Mouse (Mus musculus) forebrain, postnatal 0 days (tissue): ENCODE measurements around the gene Ldhc. TPM values are rescaled to one million over a fixed set of nuclear protein-coding genes. Genes with fewer than 3 reads are reported as not detected.
"Not testable (repeated sequence)": the region's sequence is repeated elsewhere in the genome, so short reads cannot be mapped to it uniquely, and the experiment has no call there.

Experiments used
- ATAC-seq: fragments of 200-750 bp; cut with Nextera tagmentation; 2 replicates; pipeline ENCODE4 v1.8.0; 2017; ENCODE audit warnings: mild to moderate bottlenecking, moderate library complexity
- DNase-seq: peaks from one replicate; pipeline ENCODE4 v3.0.0-alpha.2; 2015
- H3K27ac ChIP-seq: fragments of 300-500 bp; sonication (generic); 2 replicates; pipeline ENCODE4 v1.5.1; 2014; ENCODE audit warnings: low read depth, mild to moderate bottlenecking, antibody characterized with exemption, low read length, moderate library complexity, mixed read lengths
- H3K27me3 ChIP-seq: fragments of 300-500 bp; sonication (generic); 2 replicates; pipeline ENCODE4 v1.6.1; 2014; ENCODE audit warnings: mild to moderate bottlenecking, low read length, mixed read lengths; ENCODE audit not compliant: insufficient read depth
- H3K36me3 ChIP-seq: fragments of 300-500 bp; sonication (generic); 2 replicates; pipeline ENCODE4 v1.6.1; 2014; ENCODE audit warnings: mild to moderate bottlenecking, moderate library complexity; ENCODE audit not compliant: insufficient read depth
- H3K4me1 ChIP-seq: fragments of 300-500 bp; sonication (generic); 2 replicates; pipeline ENCODE4 v1.6.1; 2014; ENCODE audit warnings: antibody characterized with exemption; ENCODE audit not compliant: insufficient read depth
- H3K4me2 ChIP-seq: fragments of 300-500 bp; sonication (generic); 2 replicates; pipeline ENCODE4 v1.6.1; 2014; ENCODE audit warnings: low read depth, mild to moderate bottlenecking, moderate library complexity
- H3K4me3 ChIP-seq: fragments of 300-500 bp; sonication (generic); 2 replicates; pipeline ENCODE4 v1.5.1; 2014; ENCODE audit warnings: low read depth, low read length, mixed read lengths
- H3K9ac ChIP-seq: fragments of 300-500 bp; sonication (generic); 2 replicates; pipeline ENCODE4 v1.6.1; 2014; ENCODE audit warnings: mild to moderate bottlenecking
- H3K9me3 ChIP-seq: fragments of 300-500 bp; sonication (generic); 2 replicates; pipeline ENCODE4 v1.6.1; 2016; ENCODE audit warnings: low read length
- CTCF ChIP-seq: sonication (generic); IDR thresholded peaks from 2 replicates; pipeline ENCODE4 v1.5.1; 2016; ENCODE audit warnings: antibody characterized with exemption, control low read depth, low read depth
- WGBS: fragments of 180-500 bp; shearing (Covaris S2); extraction: QIAGEN DNeasy Blood & Tissue Kit; methylation state at CpG from one replicate; pipeline ENCODE4 v1.1.7; 2014; 5-methylcytosine and 5-hydroxymethylcytosine counted together
- polyA plus RNA-seq: library from polyadenylated mRNA; unstranded; fragments of >200 nt; fragmentation: Nextera tagmentation; extraction: Ambion mirVana; gene quantifications from 2 replicates; pipeline ENCODE4 v1.2.1, GENCODE M21; 2015
- total RNA-seq: library from RNA; depleted of rRNA; stranded (reverse); fragments of >200 nt; gene quantifications from 2 replicates; pipeline ENCODE4 v1.2.3, GENCODE M21; 2014

Ldhc gene
- total and polyA plus RNA-seq, 2 experiments from 2014 or later = not detected

- Histone ChIP-seq H3K4me1 (no peaks in the 10 kb centered on the region), H3K9ac (no peak overlapping the region), H3K4me3 (no peak overlapping the region), H3K27me3 (no peaks in the 10 kb centered on the region), H3K27ac (no peak overlapping the region), H3K9me3 (no peaks in the 10 kb centered on the region), H3K4me2 (no peak overlapping the region), H3K36me3 (no peaks in the 10 kb centered on the region)
- no peak for TF ChIP-seq CTCF
- 88% methylated on average over 8 of the region's 8 CpGs for WGBS
- DNase-seq (no peak), ATAC-seq (no peak)
These were observed 29.3 kb upstream of the Ldhc start for GRCm38 (mm10) chr7:46831693-46832092.

GRCm38 (mm10) chr7:46832112-46832810 lies 28.7 kb upstream of the Ldhc start:
- not testable (repeated sequence) for H3K36me3 ChIP-seq, DNase-seq, H3K9ac ChIP-seq, H3K27me3 ChIP-seq, H3K4me1 ChIP-seq, H3K9me3 ChIP-seq, ATAC-seq, H3K4me3 ChIP-seq, H3K4me2 ChIP-seq, H3K27ac ChIP-seq
- 90% methylated on average over 11 of the region's 11 CpGs for WGBS

GRCm38 (mm10) chr7:46833266-46833665 lies 27.7 kb upstream of the Ldhc start:
- Histone ChIP-seq H3K4me2 (no peak overlapping the region), H3K27me3 (no peaks in the 10 kb centered on the region), H3K4me3 (no peak overlapping the region), H3K9ac (no peak overlapping the region), H3K36me3 (no peaks in the 10 kb centered on the region), H3K9me3 (no peaks in the 10 kb centered on the region), H3K4me1 (0 out of 2 replicates have a peak, but pooled peaks cover under 1% of the 10 kb centered on the region), H3K27ac (no peak overlapping the region)
- DNase-seq (no peak), ATAC-seq (no peak)
- no peak for TF ChIP-seq CTCF
- 83% methylated on average over 6 of the region's 6 CpGs for WGBS

GRCm38 (mm10) chr7:46833670-46834255 lies 27.2 kb upstream of the Ldhc start:
- Histone ChIP-seq H3K4me3 (no peak overlapping the region), H3K36me3 (no peaks in the 10 kb centered on the region), H3K4me2 (no peak overlapping the region), H3K9ac (no peak overlapping the region), H3K4me1 (peaks cover 5% of the 10 kb centered on the region; the same call in 1 of the 2 replicates), H3K9me3 (no peaks in the 10 kb centered on the region), H3K27ac (no peak overlapping the region), H3K27me3 (no peaks in the 10 kb centered on the region)
- ATAC-seq (no peak), DNase-seq (no peak)
- 87% methylated on average over 7 of the region's 7 CpGs for WGBS
- no peak for TF ChIP-seq CTCF

GRCm38 (mm10) chr7:46834994-46835610 lies 25.9 kb upstream of the Ldhc start:
- ATAC-seq (no peak), DNase-seq (no peak)
- H3K36me3 ChIP-seq = no peaks in the 10 kb centered on the region
- no peak for TF ChIP-seq CTCF
- no peak overlapping the region for H3K4me2 ChIP-seq
- no peak overlapping the region for H3K27ac ChIP-seq
- no peak overlapping the region for H3K9ac ChIP-seq
- WGBS = 30% methylated on average over 12 of the region's 14 CpGs
- no peaks in the 10 kb centered on the region for H3K9me3 ChIP-seq
- H3K4me3 ChIP-seq = no peak overlapping the region
- H3K27me3 ChIP-seq = no peaks in the 10 kb centered on the region
- H3K4me1 ChIP-seq = peaks cover 16% of the 10 kb centered on the region

- DNase-seq = no peak
- Histone ChIP-seq H3K4me1 (peaks cover 16% of the 10 kb centered on the region), H3K9me3 (no peaks in the 10 kb centered on the region), H3K27ac (no peak overlapping the region), H3K4me3 (no peak overlapping the region), H3K4me2 (no peak overlapping the region), H3K9ac (no peak overlapping the region), H3K36me3 (no peaks in the 10 kb centered on the region), H3K27me3 (no peaks in the 10 kb centered on the region)
- no peak for ATAC-seq
- TF ChIP-seq CTCF = no peak
- WGBS = 83% methylated on average over 5 of the region's 5 CpGs
These were observed 24.6 kb upstream of the Ldhc start for GRCm38 (mm10) chr7:46836357-46836756.

- no peak overlapping the region for H3K4me2 ChIP-seq
- no peak overlapping the region for H3K9ac ChIP-seq
- H3K27me3 ChIP-seq = no peaks in the 10 kb centered on the region
- DNase-seq (no peak), ATAC-seq (no peak)
- H3K4me3 ChIP-seq = no peak overlapping the region
- peaks cover 16% of the 10 kb centered on the region for H3K4me1 ChIP-seq
- no peaks in the 10 kb centered on the region for H3K9me3 ChIP-seq
- H3K36me3 ChIP-seq = no peaks in the 10 kb centered on the region
- TF ChIP-seq CTCF = no peak
- H3K27ac ChIP-seq = no peak overlapping the region
- 59% methylated on average over 5 of the region's 5 CpGs for WGBS
These were observed 23.9 kb upstream of the Ldhc start for GRCm38 (mm10) chr7:46837073-46837472.
